Mouse (Mus musculus) Patski (cell line): ENCODE data around the gene Pgc. TPM values are rescaled to one million over a fixed set of nuclear protein-coding genes. Genes with fewer than 3 reads are reported as not detected.

Source experiments
- ATAC-seq: fragments of 100-300 bp; one replicate; pipeline ENCODE4 v1.8.0; 2021
- CTCF ChIA-PET: fragments of 350-600 bp; sonication (Branson Sonifier 250); formaldehyde crosslinking; loops from one replicate; lab custom pipeline; 2022; ENCODE audit warnings: inconsistent platforms; lab: Charles Lee
- POLR2A ChIA-PET: fragments of 350-600 bp; sonication (Branson Sonifier 250); formaldehyde crosslinking; loops from one replicate; lab custom pipeline; 2022; ENCODE audit warnings: antibody characterized with exemption, inconsistent platforms; lab: Charles Lee
- DNase-seq: peaks from one replicate; pipeline ENCODE4 v3.0.0-alpha.2; 2011; ENCODE audit warnings: low read depth, low spot score
- H3K27me3 ChIP-seq: fragments of 371-371 bp; one replicate; pipeline ENCODE4 v1.5.1; 2021
- CTCF ChIP-seq: fragments of 100-300 bp; IDR thresholded peaks from one replicate; pipeline ENCODE4 v1.5.1; 2021
- in situ Hi-C: fragments of 300-500 bp; cut with MboI; formaldehyde crosslinking; loops from 3 replicates; pipeline ENCODE4 v1.11.1; 2018; ENCODE audit warnings: low pct_unique_long_range_greater_than_20kb, mixed read lengths
- polyA plus RNA-seq: library from polyadenylated mRNA; unstranded; gene quantifications from one replicate; pipeline ENCODE4 v1.2.3, GENCODE M21; 2021

Pgc gene
- polyA plus RNA-seq, 1 experiment from 2014 or later: not detected

DNA sequence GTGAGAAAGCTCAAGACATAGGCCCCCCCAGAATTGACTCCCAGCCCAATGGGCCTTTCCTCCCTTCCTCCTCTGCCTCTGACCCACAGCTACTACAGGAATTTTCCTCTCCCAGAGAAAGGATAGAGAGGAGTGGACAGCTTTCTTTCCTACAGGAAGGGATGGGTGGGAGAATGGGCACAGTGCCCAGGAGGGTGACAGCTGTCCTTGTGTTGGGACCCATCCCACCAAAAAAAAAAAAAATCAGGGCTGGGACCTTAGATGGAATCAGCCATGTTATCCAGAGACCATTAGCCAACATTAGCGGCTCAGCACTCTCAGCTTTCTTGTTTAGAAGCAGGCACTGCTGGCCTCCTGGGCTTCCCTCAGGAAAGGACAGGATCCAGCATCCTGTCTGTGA, 20.4 kb upstream of the Pgc start:
- CTCF ChIA-PET: interaction anchor here (1.7 kb wide), 1 partner anchor 12 kb away, joined by 7 read pairs; the partner anchor contains the start of genes Gm21981 and Prickle4

DNA sequence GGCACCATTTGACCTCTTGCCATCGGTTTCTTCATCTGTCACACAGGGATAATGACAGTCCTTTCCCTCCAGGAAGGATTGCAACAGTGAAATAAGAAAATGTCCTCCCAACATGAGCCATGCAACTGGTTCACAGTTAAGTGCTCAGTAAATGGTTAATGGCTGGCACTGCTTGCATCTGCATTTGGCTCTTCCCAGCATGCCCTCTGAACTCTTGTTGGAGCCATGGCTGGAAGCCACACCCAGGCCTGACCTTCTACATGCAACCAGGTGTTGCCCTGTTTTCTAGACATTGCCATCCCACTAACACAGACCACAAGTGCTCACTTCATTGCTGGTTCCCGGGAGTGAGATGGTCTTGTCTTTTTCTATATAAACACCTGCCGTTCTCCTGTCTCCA, 18.7 kb upstream of the Pgc start:
- in situ Hi-C loops: no loop called here
- H3K27me3 ChIP-seq: no peaks in the 10 kb centered on the region
- ATAC-seq (no peak), DNase-seq (no peak)
- ChIA-PET POLR2A (no interaction called here), CTCF (no interaction called here)
- TF ChIP-seq CTCF: no peak

More for the DNA sequence above, 20.4 kb upstream of the Pgc start:
- H3K27me3 ChIP-seq: no peaks in the 10 kb centered on the region
- POLR2A ChIA-PET: interaction anchor here (0.8 kb wide), 1 partner anchor 18 kb away, joined by 3 read pairs; the partner anchor contains the start of genes Frs3 and Tomm6
- DNase-seq (no peak), ATAC-seq (no peak)
- no peak for TF ChIP-seq CTCF
- in situ Hi-C loops: no loop called here

DNA sequence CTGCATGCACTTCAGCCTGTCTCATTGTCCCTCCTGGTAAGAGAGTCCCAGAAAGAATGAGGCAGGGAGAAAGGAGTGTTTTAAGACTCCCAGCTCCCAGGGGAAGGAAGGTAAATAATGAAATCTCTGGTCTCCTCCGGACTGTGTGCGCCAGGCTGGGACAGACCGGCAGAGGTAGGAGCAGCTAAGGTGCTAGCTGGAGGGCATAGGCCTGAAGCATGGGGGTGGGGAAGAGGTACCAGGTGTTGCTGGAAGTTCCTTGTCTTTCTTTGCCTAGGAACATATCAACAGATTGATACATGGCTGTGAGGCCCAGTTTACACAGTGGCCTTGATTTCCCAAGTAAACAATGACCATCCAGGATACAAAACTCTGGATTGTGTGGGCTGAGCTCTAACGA, 17.7 kb upstream of the Pgc start:
- ATAC-seq (no peak), DNase-seq (no peak)
- ChIA-PET POLR2A (no interaction called here), CTCF (interaction anchor here (1.1 kb wide), 1 partner anchor 84 kb away, joined by 3 read pairs; no protein-coding TSS in a partner anchor)
- in situ Hi-C loops: no loop called here
- no peaks in the 10 kb centered on the region for H3K27me3 ChIP-seq
- TF ChIP-seq CTCF: no peak

DNA sequence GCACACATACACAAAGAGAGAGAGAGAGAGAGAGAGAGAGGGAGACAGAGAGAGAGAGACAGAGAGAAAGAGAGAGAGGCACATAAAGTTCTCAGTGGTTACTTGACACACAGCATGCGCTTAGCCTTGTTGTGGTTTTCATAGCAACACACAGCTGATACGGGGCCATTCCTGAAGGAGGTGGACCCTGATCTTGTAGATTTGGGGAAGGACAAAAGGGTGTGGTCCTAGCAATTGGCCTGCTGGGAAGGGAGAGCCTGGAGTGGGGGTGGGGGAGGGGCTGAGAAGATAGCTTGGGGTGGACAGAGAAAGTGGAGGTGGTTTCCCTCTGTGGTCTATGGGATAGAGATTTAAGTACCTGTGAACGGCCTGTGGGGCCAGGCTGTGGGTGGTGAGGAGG, 16.6 kb upstream of the Pgc start:
- DNase-seq (no peak), ATAC-seq (no peak)
- in situ Hi-C loops: no loop called here
- ChIA-PET POLR2A (no interaction called here), CTCF (interaction anchor here (1.1 kb wide), 1 partner anchor 82 kb away, joined by 3 read pairs; no protein-coding TSS in a partner anchor)
- no peak for TF ChIP-seq CTCF
- H3K27me3 ChIP-seq: peaks cover 3% of the 10 kb centered on the region

DNA sequence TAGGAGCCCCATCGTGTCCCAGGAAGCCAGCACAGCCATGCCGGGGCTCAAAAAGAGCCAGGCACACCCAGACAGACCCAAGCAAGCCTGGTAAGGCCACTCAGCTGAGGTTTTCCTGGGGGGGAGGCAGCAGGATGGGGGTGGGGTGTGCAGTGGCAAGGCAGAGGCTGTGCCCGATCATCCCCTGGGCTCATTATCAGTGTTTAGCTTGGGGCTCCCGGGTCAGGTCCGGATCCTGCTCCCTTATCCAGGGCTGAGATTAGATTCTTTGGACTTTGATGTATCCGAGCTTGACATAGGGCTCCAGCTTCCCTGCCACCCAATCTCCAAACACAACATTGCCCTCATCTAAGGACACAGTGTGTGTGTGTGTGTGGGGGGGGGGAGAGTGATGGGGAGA, 14.8 kb upstream of the Pgc start:
- POLR2A ChIA-PET: interaction anchor here (0.6 kb wide), 1 partner anchor 702 kb away, joined by 3 read pairs; the partner anchor contains the start of gene Ubr2
- TF ChIP-seq CTCF: no peak
- in situ Hi-C loops: no loop called here
- DNase-seq: no peak
- CTCF ChIA-PET: no interaction called here
- H3K27me3 ChIP-seq: peaks cover 6% of the 10 kb centered on the region
- no peak for ATAC-seq

DNA sequence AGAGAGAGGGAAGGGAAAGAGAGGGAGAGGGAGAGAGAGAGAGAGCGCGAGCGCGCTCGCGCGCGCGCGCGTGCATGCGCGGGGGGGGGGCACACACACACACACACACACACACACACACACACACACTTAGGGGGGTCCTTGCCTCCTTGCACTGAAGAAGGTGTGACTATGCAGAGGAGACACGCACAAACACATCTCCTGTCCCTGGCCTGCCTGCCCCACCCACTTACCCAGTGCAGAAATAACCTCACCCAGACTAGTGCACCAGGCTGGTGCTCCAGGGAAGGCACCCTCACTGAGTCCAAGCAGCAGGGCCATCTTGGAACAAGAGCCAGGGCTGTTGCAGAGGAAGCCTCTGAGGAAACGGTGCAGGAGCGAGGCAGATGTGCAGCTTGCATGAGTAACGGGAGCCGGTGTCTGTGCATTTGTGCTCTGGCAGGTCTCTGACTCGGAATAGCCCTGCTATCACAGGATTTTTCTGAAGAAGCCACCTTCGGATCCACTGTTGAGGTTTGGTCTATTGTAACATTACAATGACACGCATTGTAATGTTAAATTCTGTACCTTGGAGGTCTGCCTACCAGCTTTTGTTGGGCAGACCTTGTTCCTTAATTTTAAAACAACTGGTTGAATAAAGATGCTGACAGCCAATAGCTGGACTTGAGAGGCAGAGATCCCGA, 13.6 kb upstream of the Pgc start:
- H3K27me3 ChIP-seq: peaks cover 6% of the 10 kb centered on the region
- no peak for DNase-seq
- CTCF ChIA-PET: no interaction called here
- POLR2A ChIA-PET: no interaction called here
- TF ChIP-seq CTCF: no peak
- in situ Hi-C loops: no loop called here
- ATAC-seq: no peak

DNA sequence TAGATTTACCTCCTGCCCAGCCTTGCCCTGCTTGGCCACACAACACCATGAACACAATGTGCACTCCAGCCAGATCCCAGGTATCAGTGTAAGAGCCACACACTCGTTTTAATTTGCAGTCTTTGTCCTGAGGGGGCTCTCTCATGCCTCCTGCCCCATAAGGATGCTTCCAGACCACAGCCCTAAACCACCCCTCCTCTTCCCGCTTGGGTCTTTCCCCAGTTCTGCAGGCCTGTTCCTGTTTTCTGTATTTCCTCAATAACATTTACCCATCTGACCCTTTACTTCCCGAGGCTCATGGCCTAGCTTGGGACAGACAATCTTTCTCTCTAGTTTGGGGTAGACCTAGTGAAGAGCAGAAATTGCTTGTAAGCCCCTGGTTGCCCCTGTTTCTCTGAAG, 11.6 kb upstream of the Pgc start:
- in situ Hi-C loops: no loop called here
- ATAC-seq (no peak), DNase-seq (no peak)
- H3K27me3 ChIP-seq: peaks cover 15% of the 10 kb centered on the region
- ChIA-PET POLR2A (no interaction called here), CTCF (no interaction called here)
- no peak for TF ChIP-seq CTCF

DNA sequence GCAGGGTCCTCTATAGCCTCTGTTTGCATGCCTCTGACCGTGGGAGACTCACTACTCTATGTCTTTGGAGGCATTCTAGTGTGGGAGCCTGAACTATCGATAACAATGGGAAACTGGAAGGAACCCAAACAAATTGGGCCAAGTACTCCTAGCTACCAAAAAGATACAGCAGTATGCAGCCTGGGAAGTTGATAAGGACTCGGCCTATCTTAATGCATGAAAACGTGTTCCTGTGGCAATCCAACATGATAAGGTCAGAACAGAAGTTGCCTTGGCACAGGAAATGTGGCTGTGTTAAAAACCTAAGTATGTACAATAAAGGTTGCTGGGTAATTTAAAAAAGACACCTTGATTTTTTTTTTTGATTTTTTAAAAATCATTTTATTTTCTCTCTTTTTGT, 5.5 kb upstream of the Pgc start:
- CTCF ChIA-PET: no interaction called here
- ATAC-seq (no peak), DNase-seq (no peak)
- in situ Hi-C loops: no loop called here
- H3K27me3 ChIP-seq: peaks cover 21% of the 10 kb centered on the region
- POLR2A ChIA-PET: no interaction called here
- no peak for TF ChIP-seq CTCF

DNA sequence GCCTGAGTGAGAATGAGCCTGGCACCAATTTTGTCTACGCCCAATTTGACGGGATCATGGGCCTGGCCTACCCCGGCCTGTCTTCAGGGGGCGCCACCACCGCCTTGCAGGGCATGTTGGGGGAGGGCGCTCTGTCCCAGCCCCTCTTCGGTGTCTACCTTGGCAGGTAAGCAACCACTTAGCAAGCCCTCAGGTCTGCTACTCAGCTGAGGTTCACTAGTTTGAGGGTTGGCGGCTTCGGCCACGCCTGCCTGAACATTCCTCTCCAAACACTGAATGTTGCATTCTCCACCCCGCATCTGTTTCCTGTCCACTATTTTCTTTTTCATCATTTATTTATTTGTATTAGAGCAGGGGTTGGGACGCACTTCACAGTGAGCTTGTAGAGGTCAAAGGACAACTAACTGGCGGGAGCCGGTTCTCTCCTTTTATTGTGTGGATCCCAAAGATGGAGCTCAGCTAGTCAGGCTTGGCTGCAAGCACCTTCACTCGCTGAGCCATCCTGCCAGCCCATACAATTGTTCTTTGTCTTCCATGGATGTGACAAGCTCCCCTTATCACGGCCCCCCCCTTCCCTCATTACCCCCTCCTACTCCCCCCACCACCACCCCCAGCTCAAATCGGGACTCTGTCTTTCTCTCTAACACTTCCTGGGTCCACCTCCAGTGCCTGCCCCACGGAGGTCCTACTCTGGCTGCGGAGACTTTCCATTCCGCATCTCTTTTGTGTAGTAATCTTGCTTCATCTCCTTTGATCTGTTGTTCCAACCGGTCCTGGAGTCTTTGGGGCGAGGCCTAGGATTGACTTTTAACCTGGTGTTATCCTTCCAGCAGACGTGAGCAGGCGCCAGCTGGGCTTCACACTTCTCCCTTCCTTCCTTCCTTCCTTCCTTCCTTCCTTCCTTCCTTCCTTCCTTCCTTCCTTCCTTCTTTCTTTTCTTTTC, 4.3 kb downstream of the Pgc start:
- H3K27me3 ChIP-seq: peaks cover 10% of the 10 kb centered on the region
- no peak for ATAC-seq
- ChIA-PET POLR2A (no interaction called here), CTCF (no interaction called here)
- no peak for DNase-seq
- in situ Hi-C loops: loop anchor here (5.0 kb wide), 1 partner anchor 34 kb away; no protein-coding TSS in a partner anchor
- no peak for TF ChIP-seq CTCF

DNA sequence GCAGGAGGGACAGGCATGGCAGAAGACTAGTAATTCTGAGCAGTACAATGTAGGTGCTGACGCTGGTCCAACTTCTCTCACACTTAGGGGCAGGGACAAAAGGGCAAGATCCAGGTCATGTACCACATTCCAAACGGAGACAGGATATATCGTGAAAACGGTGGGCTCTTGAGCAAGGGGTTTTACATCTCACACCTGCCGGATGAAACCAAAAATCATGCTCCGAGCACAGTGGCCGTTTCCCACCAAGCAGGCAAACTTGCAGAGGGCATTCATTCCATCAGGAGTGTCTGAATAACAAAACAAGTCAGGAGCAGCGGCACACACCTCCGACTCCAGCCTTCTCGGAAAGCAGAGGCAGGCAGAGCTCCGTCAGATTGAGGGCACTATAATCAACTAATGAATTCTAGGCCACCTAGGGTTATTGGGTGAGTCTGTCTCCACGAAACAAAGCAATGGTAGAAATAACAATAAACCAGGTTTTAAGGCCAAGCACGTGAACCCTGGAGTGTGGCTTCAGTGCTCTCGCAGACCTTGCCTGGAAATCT, 9.0 kb downstream of the Pgc start:
- in situ Hi-C loops: no loop called here

More for the DNA sequence above, 9.0 kb downstream of the Pgc start:
- no peak for TF ChIP-seq CTCF
- H3K27me3 ChIP-seq: no peaks in the 10 kb centered on the region
- no peak for DNase-seq
- ChIA-PET POLR2A (interaction anchor here (0.6 to 6.6 kb wide), 2 partner anchors 23 to 1615 kb away, joined by 3 to 91 read pairs; no protein-coding TSS in a partner anchor), CTCF (no interaction called here)
- no peak for ATAC-seq
